Mouse (Mus musculus) hindbrain, embryonic 11.5 days (tissue): ENCODE results near the gene Letm1. TPM values are rescaled to one million over a fixed set of nuclear protein-coding genes. Genes with fewer than 3 reads are reported as not detected.

Experiments
- ATAC-seq: fragments of 200-750 bp; cut with Nextera tagmentation; 2 replicates; pipeline ENCODE4 v1.8.0; 2017; ENCODE audit warnings: mild to moderate bottlenecking, moderate TSS enrichment, moderate library complexity; ENCODE audit not compliant: low FRiP score
- DNase-seq: peaks from one replicate; pipeline ENCODE4 v3.0.0-alpha.2; 2015; ENCODE audit warnings: low spot score
- H3K27ac ChIP-seq: fragments of 300-500 bp; sonication (generic); 2 replicates; pipeline ENCODE4 v1.5.1; 2014; ENCODE audit warnings: mild to moderate bottlenecking, low read depth, low read length
- H3K27me3 ChIP-seq: fragments of 300-500 bp; sonication (generic); 2 replicates; pipeline ENCODE4 v1.6.1; 2014; ENCODE audit warnings: mild to moderate bottlenecking, low read length, moderate library complexity, mixed read lengths; ENCODE audit not compliant: control insufficient read depth, insufficient read depth
- H3K36me3 ChIP-seq: fragments of 300-500 bp; sonication (generic); 2 replicates; pipeline ENCODE4 v1.6.1; 2014; ENCODE audit warnings: mild to moderate bottlenecking, low read length, moderate library complexity, mixed read lengths; ENCODE audit not compliant: control insufficient read depth, insufficient read depth
- H3K4me1 ChIP-seq: fragments of 300-500 bp; sonication (generic); replicated peaks from 2 replicates; pipeline ENCODE4 v1.6.1; 2014; ENCODE audit warnings: low read length, mixed read lengths; ENCODE audit not compliant: control insufficient read depth, insufficient read depth
- H3K4me2 ChIP-seq: fragments of 300-500 bp; sonication (generic); replicated peaks from 2 replicates; pipeline ENCODE4 v1.6.1; 2014; ENCODE audit warnings: mild to moderate bottlenecking, low read depth, low read length
- H3K4me3 ChIP-seq: fragments of 300-500 bp; sonication (generic); 2 replicates; pipeline ENCODE4 v1.5.1; 2014; ENCODE audit warnings: low read depth, low read length
- H3K9ac ChIP-seq: fragments of 300-500 bp; sonication (generic); 2 replicates; pipeline ENCODE4 v1.6.1; 2014; ENCODE audit warnings: low read depth, low read length
- H3K9me3 ChIP-seq: fragments of 300-500 bp; sonication (generic); 2 replicates; pipeline ENCODE4 v1.6.1; 2016; ENCODE audit warnings: low read length; ENCODE audit not compliant: control insufficient read depth
- WGBS: fragments of 180-500 bp; shearing (Covaris S2); extraction: QIAGEN DNeasy Blood & Tissue Kit; methylation state at CpG from one replicate; pipeline ENCODE4 v1.1.7; 2014; 5-methylcytosine and 5-hydroxymethylcytosine counted together
- polyA plus RNA-seq: library from polyadenylated mRNA; unstranded; fragments of >200 nt; fragmentation: Nextera tagmentation; extraction: Ambion mirVana; gene quantifications from 2 replicates; pipeline ENCODE4 v1.2.1, GENCODE M21; 2014

Letm1 gene
- polyA plus RNA-seq, 1 experiment from 2014 or later: 40.2 TPM

DNA sequence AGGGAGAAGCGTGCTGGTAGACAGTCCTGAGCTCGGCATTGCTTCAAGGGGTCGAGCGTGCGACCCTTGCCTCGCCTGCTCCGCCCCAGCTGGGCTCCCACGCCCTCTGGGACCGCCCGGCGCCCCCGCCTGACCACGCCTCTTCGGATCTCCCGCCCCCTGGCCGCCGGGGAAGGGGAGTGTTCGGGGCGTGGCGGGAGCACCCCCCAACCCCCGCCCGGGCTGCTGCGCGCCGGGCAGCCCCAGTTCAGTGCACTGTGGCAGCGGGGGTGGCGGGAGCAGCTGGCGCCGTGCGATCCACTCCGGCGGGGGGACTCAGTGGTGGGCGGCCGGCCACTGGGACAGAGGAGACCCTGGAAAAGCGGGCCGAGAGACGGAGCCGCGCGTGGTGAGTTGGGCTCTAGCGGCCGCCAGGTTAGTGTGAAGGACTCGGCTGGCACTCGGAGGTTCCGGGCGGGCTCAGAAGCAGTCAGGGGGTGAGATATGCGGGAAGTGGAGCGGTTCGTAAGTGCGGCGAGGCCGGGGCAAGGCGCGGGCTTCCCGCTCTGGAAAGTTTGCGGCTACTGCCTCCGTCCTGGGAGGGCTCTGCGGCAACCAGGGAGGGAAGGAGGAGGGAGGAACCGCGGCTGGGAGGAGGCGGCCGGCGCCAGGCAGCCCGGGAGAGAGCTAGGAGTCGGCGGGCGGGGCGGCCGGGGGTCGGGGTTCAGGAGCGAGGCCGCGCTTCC is 60.9 kb downstream of the Letm1 start, which contains the start of gene Fgfr3:
TSS of gene Fgfr3 (plus strand) at position 134 of the 725 bp plus-strand sequence.
- peaks cover 9% of the 10 kb centered on the region; the same call in 1 of the 2 replicates for H3K27me3 ChIP-seq
- peak within 1 kb of the TSS; percentile 84 for H3K4me3 ChIP-seq
- under 1% methylated on average over 61 of the region's 73 CpGs for WGBS
- H3K4me1 ChIP-seq: peaks cover 19% of the 10 kb centered on the region
- H3K9me3 ChIP-seq: no peaks in the 10 kb centered on the region
- peak within 1 kb of the TSS; percentile 86 for H3K27ac ChIP-seq
- H3K4me2 ChIP-seq: peak within 1 kb of the TSS; percentile 94
- ATAC-seq (peak; percentile 67), DNase-seq (peak; percentile 81)
- no peaks in the 10 kb centered on the region for H3K36me3 ChIP-seq
- H3K9ac ChIP-seq: peak within 1 kb of the TSS; percentile 83

DNA sequence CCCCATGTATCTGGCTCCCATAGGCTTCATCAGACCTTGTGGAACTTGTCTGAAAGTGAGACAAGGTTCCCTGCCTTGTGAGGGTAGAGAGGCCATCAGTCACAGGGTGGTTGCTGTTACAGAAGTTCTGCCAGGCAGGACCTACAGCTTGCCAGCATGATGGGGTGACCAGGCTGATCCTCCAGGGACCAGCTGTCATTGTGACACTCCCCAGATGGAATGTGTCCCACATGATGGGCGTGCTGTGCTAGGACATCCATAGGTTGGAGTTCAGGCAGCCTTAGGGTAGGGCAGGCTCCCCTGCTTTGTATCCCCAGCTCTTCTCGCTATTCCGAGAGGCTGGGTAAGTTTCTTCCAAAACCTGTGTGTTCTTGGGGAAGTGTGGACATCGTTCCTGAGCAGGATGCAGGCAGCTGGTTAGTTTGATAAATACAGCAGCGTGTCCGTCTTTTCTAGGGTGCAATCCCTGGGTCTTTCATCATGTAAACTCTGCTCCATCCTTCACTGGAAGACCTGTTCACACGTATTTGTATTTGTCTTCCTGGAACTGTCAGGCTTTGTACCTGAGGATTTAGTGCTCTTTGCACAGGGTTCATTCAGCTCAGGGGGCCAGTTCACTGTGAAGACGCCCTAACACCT is 61.6 kb downstream of the Letm1 start:
- Histone ChIP-seq H3K36me3 (no peaks in the 10 kb centered on the region), H3K9me3 (no peaks in the 10 kb centered on the region), H3K4me2 (peak overlapping the region; percentile 94), H3K27me3 (peaks cover 8% of the 10 kb centered on the region; the same call in 1 of the 2 replicates), H3K4me1 (peaks cover 20% of the 10 kb centered on the region), H3K27ac (peak overlapping the region; percentile 86), H3K9ac (peak overlapping the region; percentile 83), H3K4me3 (peak overlapping the region; percentile 84)
- DNase-seq (no peak), ATAC-seq (no peak)
- WGBS: 9% methylated on average over 8 of the region's 8 CpGs

DNA sequence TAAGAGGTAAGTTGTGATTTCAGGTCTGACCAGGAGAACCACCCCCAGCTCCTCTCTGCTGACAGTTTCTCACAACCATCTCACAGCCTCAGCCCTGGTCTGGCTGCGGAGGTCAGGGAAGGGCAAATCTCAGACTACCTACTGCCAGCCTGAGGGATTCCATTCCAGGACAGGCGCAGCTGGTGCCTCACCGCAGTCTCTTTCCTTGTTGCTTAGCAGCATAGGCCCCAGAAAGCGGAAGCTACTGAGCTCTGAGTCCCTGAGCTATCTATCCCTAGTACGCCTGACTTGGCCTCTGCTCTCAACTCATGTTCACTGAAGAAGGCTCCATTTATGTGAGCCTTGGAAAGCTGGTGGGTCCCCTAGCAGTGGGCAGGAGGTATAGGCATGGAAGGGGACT is 64.2 kb downstream of the Letm1 start:
- H3K4me1 ChIP-seq: peaks cover 20% of the 10 kb centered on the region
- H3K9ac ChIP-seq: no peak overlapping the region
- ATAC-seq: no peak
- H3K4me2 ChIP-seq: no peak overlapping the region
- no peaks in the 10 kb centered on the region for H3K9me3 ChIP-seq
- H3K4me3 ChIP-seq: no peak overlapping the region
- 0 out of 2 replicates have a peak overlapping the region, but pooled peaks have one; percentile 4 for H3K27ac ChIP-seq
- DNase-seq: no peak
- peaks cover 8% of the 10 kb centered on the region; the same call in 1 of the 2 replicates for H3K27me3 ChIP-seq
- WGBS: 52% methylated on average over 5 of the region's 5 CpGs
- no peaks in the 10 kb centered on the region for H3K36me3 ChIP-seq

DNA sequence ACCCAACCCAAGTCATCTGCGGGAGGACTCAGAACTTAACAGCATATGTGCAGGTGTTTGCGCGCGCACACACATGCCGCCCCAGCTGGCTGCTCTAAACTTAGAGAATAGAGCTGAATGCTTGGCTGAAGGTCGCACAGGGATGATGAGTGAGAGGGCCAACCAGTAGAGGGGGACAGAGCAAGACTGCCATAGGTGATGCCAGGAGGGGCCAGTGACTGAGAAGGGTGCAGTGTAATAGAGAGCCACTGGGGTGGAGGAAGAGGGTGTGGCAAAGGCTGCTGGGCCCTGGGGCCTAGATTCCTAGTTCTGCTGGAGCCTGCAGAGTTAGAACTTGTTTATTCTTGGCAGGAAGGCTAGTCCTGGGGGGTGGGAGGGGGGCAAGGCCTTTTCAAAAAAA is 66.2 kb downstream of the Letm1 start:
- H3K4me2 ChIP-seq: no peak overlapping the region
- no peak overlapping the region for H3K27ac ChIP-seq
- peaks cover 10% of the 10 kb centered on the region; the same call in 1 of the 2 replicates for H3K27me3 ChIP-seq
- peaks cover 17% of the 10 kb centered on the region for H3K4me1 ChIP-seq
- H3K9ac ChIP-seq: no peak overlapping the region
- no peak for ATAC-seq
- WGBS: 81% methylated on average over 6 of the region's 6 CpGs
- no peaks in the 10 kb centered on the region for H3K9me3 ChIP-seq
- H3K4me3 ChIP-seq: no peak overlapping the region
- H3K36me3 ChIP-seq: no peaks in the 10 kb centered on the region
- no peak for DNase-seq

DNA sequence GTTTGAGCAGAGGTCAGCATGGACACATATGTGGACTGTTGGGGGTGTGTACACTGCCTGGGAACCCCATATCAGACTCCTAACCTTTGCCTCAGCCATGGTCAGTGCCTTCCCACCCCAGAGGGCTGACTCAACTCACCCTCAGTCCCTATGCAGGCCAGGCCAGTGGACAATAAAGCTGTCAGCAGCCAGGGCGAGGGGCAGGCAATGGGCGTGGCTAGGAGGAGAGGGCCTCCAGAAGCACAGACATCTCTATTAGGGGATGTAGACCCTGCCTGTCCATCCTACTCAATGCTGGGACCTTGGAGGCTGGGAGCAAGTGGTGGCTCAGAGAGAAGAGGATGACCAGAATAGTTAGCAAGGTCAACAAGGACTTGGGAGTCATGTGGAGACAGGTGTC is 67.4 kb downstream of the Letm1 start:
- ATAC-seq: no peak
- H3K9me3 ChIP-seq: no peaks in the 10 kb centered on the region

DNA sequence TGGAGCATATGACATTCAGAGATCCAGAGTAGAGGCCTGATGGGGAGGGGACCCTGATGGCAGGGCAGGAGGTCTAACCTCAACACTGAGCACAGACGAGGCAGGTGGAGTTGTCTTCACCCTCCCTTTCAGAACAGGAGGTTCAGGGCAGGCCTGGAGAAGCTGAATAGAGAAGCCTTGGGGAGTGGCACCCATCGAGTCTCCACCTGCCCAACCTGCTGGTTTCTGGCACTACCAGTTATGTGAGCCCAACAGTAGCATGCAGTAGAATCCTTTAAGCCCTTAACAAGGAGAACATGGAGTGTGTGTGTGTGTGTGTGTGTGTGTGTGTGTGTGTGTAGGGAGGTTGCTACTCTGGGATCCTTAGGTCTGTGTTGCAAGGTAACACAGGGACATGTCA is 70.1 kb downstream of the Letm1 start:
- WGBS: 79% methylated on average over 2 of the region's 2 CpGs

More for the DNA sequence above, 67.4 kb downstream of the Letm1 start:
- H3K27me3 ChIP-seq: peaks cover 5% of the 10 kb centered on the region; the same call in 1 of the 2 replicates
- H3K4me1 ChIP-seq: peaks cover 6% of the 10 kb centered on the region; the same call in 1 of the 2 replicates
- DNase-seq: no peak
- H3K4me3 ChIP-seq: no peak overlapping the region
- 39% methylated on average over 2 of the region's 2 CpGs for WGBS
- H3K36me3 ChIP-seq: no peaks in the 10 kb centered on the region
- H3K27ac ChIP-seq: no peak overlapping the region
- no peak overlapping the region for H3K4me2 ChIP-seq
- no peak overlapping the region for H3K9ac ChIP-seq

DNA sequence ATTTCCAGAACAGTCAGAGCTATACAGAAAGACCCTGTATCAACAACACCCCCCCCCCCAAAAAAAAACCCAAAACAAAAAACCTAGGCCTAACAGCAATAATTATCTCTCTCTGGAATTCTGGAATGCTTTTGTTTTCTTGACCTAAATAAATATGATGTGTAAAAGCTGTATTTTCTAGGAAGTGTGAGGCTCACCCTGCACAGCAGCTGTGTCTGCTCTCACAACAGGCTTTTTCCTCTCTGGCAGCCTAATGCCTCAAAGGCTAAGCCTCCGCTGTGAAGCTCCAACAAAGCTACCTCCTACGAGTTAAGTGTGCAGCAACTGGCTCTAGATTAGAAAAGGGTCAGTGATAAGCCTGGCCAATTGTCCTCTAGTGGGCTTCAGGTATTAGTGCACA is 73.6 kb downstream of the Letm1 start:
- Histone ChIP-seq H3K4me3 (no peak overlapping the region), H3K4me1 (peaks cover 17% of the 10 kb centered on the region), H3K27me3 (0 out of 2 replicates have a peak, but pooled peaks cover 2% of the 10 kb centered on the region), H3K9me3 (no peaks in the 10 kb centered on the region), H3K36me3 (no peaks in the 10 kb centered on the region), H3K9ac (no peak overlapping the region), H3K4me2 (no peak overlapping the region), H3K27ac (no peak overlapping the region)
- ATAC-seq (no peak), DNase-seq (no peak)
- 51% methylated on average over 2 of the region's 2 CpGs for WGBS

More for the DNA sequence above, 70.1 kb downstream of the Letm1 start:
- Histone ChIP-seq H3K27ac (no peak overlapping the region), H3K27me3 (peaks cover 4% of the 10 kb centered on the region; the same call in 1 of the 2 replicates), H3K36me3 (no peaks in the 10 kb centered on the region), H3K9ac (no peak overlapping the region), H3K4me1 (peaks cover 4% of the 10 kb centered on the region; the same call in 1 of the 2 replicates), H3K4me2 (no peak overlapping the region), H3K4me3 (no peak overlapping the region), H3K9me3 (no peaks in the 10 kb centered on the region)
- ATAC-seq (no peak), DNase-seq (no peak)

DNA sequence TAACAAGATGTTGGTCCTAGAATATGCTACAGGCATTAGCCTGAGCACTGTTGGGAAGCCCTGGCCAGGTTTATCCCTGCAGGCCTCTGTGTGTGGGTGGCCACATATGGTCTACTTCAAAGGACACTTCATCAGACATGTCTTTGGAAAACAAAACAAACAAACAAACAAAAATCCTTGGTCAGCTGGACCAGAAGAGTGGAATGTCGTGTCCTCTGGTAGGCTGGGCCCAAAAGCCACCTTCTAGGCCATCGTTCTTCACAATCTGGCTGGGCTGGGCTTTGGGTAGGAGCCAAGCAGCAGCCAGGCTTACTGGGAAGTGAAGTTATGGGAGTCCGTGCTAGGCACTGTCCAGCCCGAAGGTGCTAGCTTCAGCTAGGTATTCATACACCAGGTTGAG is 75.5 kb downstream of the Letm1 start:
- DNase-seq (no peak), ATAC-seq (no peak)
- Histone ChIP-seq H3K27ac (0 out of 2 replicates have a peak overlapping the region, but pooled peaks have one; percentile 9), H3K4me1 (peaks cover 20% of the 10 kb centered on the region), H3K36me3 (no peaks in the 10 kb centered on the region), H3K4me2 (no peak overlapping the region), H3K9me3 (no peaks in the 10 kb centered on the region), H3K4me3 (no peak overlapping the region), H3K9ac (no peak overlapping the region), H3K27me3 (no peaks in the 10 kb centered on the region)
- 64% methylated on average over 4 of the region's 4 CpGs for WGBS
